Mouse (Mus musculus) heart, embryonic 16.5 days (tissue): ENCODE results near the gene Rsph14. TPM values are rescaled to one million over a fixed set of nuclear protein-coding genes. Genes with fewer than 3 reads are reported as not detected.

Source experiments
- ATAC-seq: fragments of 200-750 bp; cut with Nextera tagmentation; replicated peaks from 2 replicates; pipeline ENCODE4 v1.8.0; 2017; ENCODE audit warnings: moderate number of reproducible peaks; ENCODE audit not compliant: insufficient read depth, low FRiP score; ENCODE audit errors: extremely low read depth
- H3K27ac ChIP-seq: fragments of 300-500 bp; sonication (generic); 2 replicates; pipeline ENCODE4 v1.5.1; 2014; ENCODE audit warnings: mild to moderate bottlenecking, low read length, control low read depth, moderate library complexity
- H3K27me3 ChIP-seq: fragments of 300-500 bp; sonication (generic); 2 replicates; pipeline ENCODE4 v1.6.1; 2014; ENCODE audit warnings: low read length, mixed read lengths; ENCODE audit not compliant: control insufficient read depth, insufficient read depth
- H3K36me3 ChIP-seq: fragments of 300-500 bp; sonication (generic); 2 replicates; pipeline ENCODE4 v1.6.1; 2014; ENCODE audit not compliant: control insufficient read depth, insufficient read depth
- H3K4me1 ChIP-seq: fragments of 300-500 bp; sonication (generic); 2 replicates; pipeline ENCODE4 v1.6.1; 2014; ENCODE audit warnings: low read length, mixed read lengths; ENCODE audit not compliant: control insufficient read depth, insufficient read depth
- H3K4me2 ChIP-seq: fragments of 300-500 bp; sonication (generic); 2 replicates; pipeline ENCODE4 v1.6.1; 2014; ENCODE audit warnings: low read depth, mild to moderate bottlenecking, control low read depth, low read length
- H3K4me3 ChIP-seq: fragments of 300-500 bp; sonication (generic); 2 replicates; pipeline ENCODE4 v1.5.1; 2014; ENCODE audit warnings: mild to moderate bottlenecking, control low read depth, low read length
- H3K9ac ChIP-seq: fragments of 300-500 bp; sonication (generic); 2 replicates; pipeline ENCODE4 v1.6.1; 2014; ENCODE audit warnings: low read length, control low read depth
- H3K9me3 ChIP-seq: fragments of 300-500 bp; sonication (generic); replicated peaks from 2 replicates; pipeline ENCODE4 v1.6.1; 2016; ENCODE audit warnings: low read length; ENCODE audit not compliant: control insufficient read depth
- WGBS: fragments of 180-500 bp; shearing (Covaris S2); extraction: QIAGEN DNeasy Blood & Tissue Kit; methylation state at CpG from one replicate; pipeline ENCODE4 v1.1.7; 2014; 5-methylcytosine and 5-hydroxymethylcytosine counted together
- polyA plus RNA-seq: library from polyadenylated mRNA; unstranded; fragments of >200 nt; fragmentation: Nextera tagmentation; extraction: Ambion mirVana; gene quantifications from 2 replicates; pipeline ENCODE4 v1.2.1, GENCODE M21; 2015

Gene Rsph14
- polyA plus RNA-seq, 1 experiment from 2014 or later, result 0.37 TPM

DNA sequence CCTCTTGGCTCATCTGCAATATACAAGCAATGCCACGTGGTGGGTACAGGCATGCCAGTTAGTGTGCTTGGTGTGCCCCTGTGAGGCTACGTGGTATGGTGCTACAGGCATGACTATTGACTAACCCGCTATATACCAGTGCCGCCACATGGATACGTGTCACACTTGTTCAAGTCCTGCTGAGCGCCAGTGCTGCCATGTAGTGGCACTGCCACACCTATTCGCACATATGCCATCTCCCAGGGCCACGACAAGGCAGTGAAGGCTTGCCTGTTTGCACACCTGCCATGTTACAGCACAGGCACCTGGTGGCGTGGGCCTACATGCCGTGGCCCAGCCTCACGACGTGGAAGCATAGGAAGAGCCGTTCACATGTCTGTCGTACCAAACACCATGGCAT is 108.1 kb downstream of the Rsph14 start:
- Histone ChIP-seq H3K9ac (no peak overlapping the region), H3K4me2 (no peak overlapping the region), H3K4me3 (no peak overlapping the region), H3K27ac (no peak overlapping the region), H3K9me3 (0 out of 2 replicates have a peak, but pooled peaks cover 2% of the 10 kb centered on the region), H3K4me1 (no peaks in the 10 kb centered on the region), H3K36me3 (no peaks in the 10 kb centered on the region), H3K27me3 (peaks cover 8% of the 10 kb centered on the region; the same call in 1 of the 2 replicates)
- ATAC-seq, result no peak
- WGBS, result 90% methylated on average over 14 of the region's 14 CpGs

DNA sequence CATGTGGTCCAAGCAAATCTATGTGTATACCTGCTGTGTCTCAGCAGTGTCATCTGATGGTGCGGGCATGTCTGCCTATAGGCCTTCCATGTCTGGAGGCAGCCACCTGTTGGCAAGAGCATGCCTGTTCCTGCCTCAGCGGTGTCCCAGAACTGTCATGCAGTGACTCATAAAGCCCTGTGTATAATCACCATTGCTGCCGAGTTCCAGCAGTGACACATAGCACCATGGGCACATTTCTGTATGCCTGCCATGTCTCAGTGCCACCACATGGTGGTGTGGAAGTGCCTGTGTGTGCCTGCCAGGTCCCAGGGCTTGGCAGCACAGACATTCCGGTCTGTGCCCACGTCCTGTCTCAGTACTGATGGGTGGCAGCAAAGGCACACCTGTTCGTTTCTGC is 109.6 kb downstream of the Rsph14 start:
- H3K4me3 ChIP-seq, result no peak overlapping the region
- H3K4me1 ChIP-seq, result no peaks in the 10 kb centered on the region
- no peaks in the 10 kb centered on the region for H3K36me3 ChIP-seq
- 47% methylated on average over 6 of the region's 6 CpGs for WGBS
- H3K27me3 ChIP-seq, result peaks cover 10% of the 10 kb centered on the region; the same call in 1 of the 2 replicates
- no peak for ATAC-seq
- 0 out of 2 replicates have a peak, but pooled peaks cover 2% of the 10 kb centered on the region for H3K9me3 ChIP-seq
- no peak overlapping the region for H3K4me2 ChIP-seq
- no peak overlapping the region for H3K9ac ChIP-seq
- H3K27ac ChIP-seq, result no peak overlapping the region

DNA sequence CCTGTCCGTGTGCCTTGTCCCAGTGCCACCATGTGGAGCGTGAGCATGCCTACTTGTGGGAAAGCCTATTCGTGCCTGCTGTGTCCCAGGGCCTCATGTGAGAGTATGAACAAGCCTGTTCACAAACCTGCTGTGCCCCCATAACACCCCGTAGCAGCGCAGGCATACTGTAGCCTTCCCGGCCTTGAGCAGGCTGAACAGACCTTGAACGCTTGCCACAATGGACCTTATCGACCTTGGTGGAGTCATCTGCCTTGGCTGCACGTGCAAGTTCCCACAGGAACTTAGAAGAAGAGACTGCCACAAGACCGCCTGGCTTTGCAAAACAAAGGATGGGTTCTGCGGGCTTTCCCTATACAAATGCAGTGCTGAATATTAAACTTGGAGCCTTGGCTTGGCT is 110.8 kb downstream of the Rsph14 start:
- Histone ChIP-seq H3K9ac (no peak overlapping the region), H3K27ac (no peak overlapping the region), H3K36me3 (no peaks in the 10 kb centered on the region), H3K4me1 (no peaks in the 10 kb centered on the region), H3K4me2 (no peak overlapping the region), H3K27me3 (peaks cover 10% of the 10 kb centered on the region; the same call in 1 of the 2 replicates), H3K9me3 (0 out of 2 replicates have a peak, but pooled peaks cover 2% of the 10 kb centered on the region), H3K4me3 (no peak overlapping the region)
- ATAC-seq, result no peak
- WGBS, result 73% methylated on average over 11 of the region's 11 CpGs

DNA sequence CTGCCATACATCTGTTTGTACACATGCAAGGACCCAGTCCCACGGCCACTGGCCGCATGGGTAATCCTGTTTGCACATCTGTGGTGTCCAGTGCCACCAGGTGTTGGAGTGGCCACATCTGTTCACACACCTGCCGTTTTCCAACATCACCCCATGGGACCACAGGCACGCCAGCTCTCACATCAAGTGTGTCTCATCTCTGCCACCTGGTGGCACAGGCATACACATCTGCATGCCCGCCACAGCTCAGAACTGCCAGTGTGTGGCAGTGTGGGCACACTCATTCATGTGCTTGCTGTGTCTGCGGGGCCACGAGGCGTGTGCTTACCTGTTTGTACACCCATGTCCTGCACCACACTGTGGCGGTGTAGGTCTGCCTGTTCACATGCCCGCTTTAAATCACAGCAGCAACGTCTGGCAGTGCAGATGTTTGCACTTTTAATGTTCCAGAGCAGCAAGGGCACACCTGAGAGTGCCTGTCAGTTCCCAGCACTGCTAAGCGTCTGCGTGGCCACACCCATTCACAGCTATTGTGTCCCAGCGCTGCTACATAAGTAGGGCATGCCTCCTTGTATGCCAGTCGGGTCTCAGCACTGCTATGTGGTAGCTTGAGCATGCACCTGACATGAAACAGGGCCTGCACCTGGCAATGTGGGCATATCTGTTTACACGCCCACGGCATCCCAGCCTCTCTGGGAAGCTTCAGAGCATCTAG is 111.4 kb downstream of the Rsph14 start:
- Histone ChIP-seq H3K9me3 (no peaks in the 10 kb centered on the region), H3K9ac (no peak overlapping the region), H3K27me3 (peaks cover 10% of the 10 kb centered on the region; the same call in 1 of the 2 replicates), H3K4me2 (no peak overlapping the region), H3K4me3 (no peak overlapping the region), H3K36me3 (no peaks in the 10 kb centered on the region), H3K27ac (no peak overlapping the region), H3K4me1 (no peaks in the 10 kb centered on the region)
- 37% methylated on average over 17 of the region's 17 CpGs for WGBS
- ATAC-seq, result no peak

DNA sequence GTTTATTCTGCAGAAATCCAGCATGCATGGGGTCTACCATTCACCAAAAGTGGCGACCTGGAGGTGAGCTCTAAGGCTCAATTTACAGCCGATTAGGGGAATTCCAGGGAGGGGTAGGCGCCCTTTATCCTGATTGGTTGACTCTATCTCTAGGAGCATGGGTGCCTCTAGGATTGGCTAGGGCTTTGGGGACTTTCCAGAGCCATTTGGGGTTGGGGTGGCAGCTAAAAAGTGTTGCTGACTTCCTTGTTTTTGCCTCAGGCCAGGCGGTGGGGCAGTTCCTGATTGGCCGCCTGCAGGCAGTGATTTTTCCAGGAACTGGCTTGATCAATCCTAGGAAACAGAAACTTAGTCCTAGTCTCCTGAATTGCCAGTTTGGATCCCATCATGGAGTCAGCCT is 113.1 kb downstream of the Rsph14 start:
- WGBS, result 30% methylated on average over 5 of the region's 5 CpGs
- ATAC-seq, result no peak
- Histone ChIP-seq H3K4me1 (no peaks in the 10 kb centered on the region), H3K9ac (no peak overlapping the region), H3K27me3 (peaks cover 7% of the 10 kb centered on the region; the same call in 1 of the 2 replicates), H3K36me3 (no peaks in the 10 kb centered on the region), H3K9me3 (no peaks in the 10 kb centered on the region), H3K4me3 (no peak overlapping the region), H3K4me2 (no peak overlapping the region), H3K27ac (no peak overlapping the region)

DNA sequence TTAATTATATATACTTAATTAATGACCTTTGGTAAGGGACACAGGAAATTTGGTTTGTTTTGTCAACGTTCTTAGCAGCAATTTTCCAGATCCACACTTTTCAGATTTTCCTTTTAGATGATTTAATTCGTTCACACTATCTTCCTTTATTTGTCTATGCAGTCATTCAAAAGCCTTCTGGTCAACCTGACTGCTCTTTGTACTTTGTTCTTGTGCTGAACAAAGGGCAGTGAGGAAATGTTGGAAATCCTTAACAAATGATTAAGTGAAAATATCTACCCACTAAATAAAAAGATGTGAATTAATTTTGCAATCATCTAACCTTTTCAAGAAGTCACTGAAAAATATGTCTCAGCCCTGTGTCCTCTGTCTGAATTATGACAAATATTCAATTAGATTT is 124.0 kb downstream of the Rsph14 start:
- Histone ChIP-seq H3K4me3 (no peak overlapping the region), H3K9ac (no peak overlapping the region), H3K9me3 (no peaks in the 10 kb centered on the region), H3K4me1 (no peaks in the 10 kb centered on the region), H3K4me2 (no peak overlapping the region), H3K36me3 (no peaks in the 10 kb centered on the region), H3K27ac (no peak overlapping the region), H3K27me3 (no peaks in the 10 kb centered on the region)
- no peak for ATAC-seq
- 57% methylated on average over 2 of the region's 2 CpGs for WGBS

Other genes with a start within 250 kb of the Rsph14 start
- gene Gnaz, start 65.4 kb downstream of the Rsph14 start, polyA plus RNA-seq, result 0.69 and 0.79 TPM in 2 replicates
- gene Rab36, start 4.5 kb upstream of the Rsph14 start, polyA plus RNA-seq, result 1.7 and 3.1 TPM in 2 replicates
- 9.8 and 10.6 TPM in 2 replicates for gene Bcr, start 28.0 kb upstream of the Rsph14 start, polyA plus RNA-seq
- 20.4 and 25.8 TPM in 2 replicates for gene Specc1l, start 179.5 kb upstream of the Rsph14 start, polyA plus RNA-seq